Mouse (Mus musculus) intestine, embryonic 15.5 days (tissue): ENCODE measurements at regions not wholly inside any gene's neighbourhood (a gene's known extent, or its start where the extent isn't known, plus 50 kb on each side); places are given as distances from the start of the nearest gene placed in this dataset.
"Not testable (repeated sequence)": the region's sequence is repeated elsewhere in the genome, so short reads cannot be mapped to it uniquely, and the experiment has no call there.

ENCODE experiments used
- ATAC-seq: fragments of 200-750 bp; cut with Nextera tagmentation; 2 replicates; pipeline ENCODE4 v1.8.0; 2017; ENCODE audit warnings: moderate TSS enrichment, moderate library complexity
- H3K27ac ChIP-seq: fragments of 300-500 bp; sonication (generic); 2 replicates; pipeline ENCODE4 v1.5.1; 2015; ENCODE audit warnings: mild to moderate bottlenecking, inconsistent platforms
- H3K27me3 ChIP-seq: fragments of 300-500 bp; sonication (generic); replicated peaks from 2 replicates; pipeline ENCODE4 v1.6.1; 2015; ENCODE audit warnings: inconsistent platforms
- H3K36me3 ChIP-seq: fragments of 300-500 bp; sonication (generic); 2 replicates; pipeline ENCODE4 v1.6.1; 2015; ENCODE audit warnings: inconsistent platforms
- H3K4me1 ChIP-seq: fragments of 300-500 bp; sonication (generic); replicated peaks from 2 replicates; pipeline ENCODE4 v1.6.1; 2015; ENCODE audit warnings: inconsistent platforms
- H3K4me2 ChIP-seq: fragments of 300-500 bp; sonication (generic); replicated peaks from 2 replicates; pipeline ENCODE4 v1.6.1; 2015; ENCODE audit warnings: mild to moderate bottlenecking, inconsistent platforms
- H3K4me3 ChIP-seq: fragments of 300-500 bp; sonication (generic); replicated peaks from 2 replicates; pipeline ENCODE4 v1.5.1; 2015; ENCODE audit warnings: inconsistent platforms
- H3K9ac ChIP-seq: fragments of 300-500 bp; sonication (generic); 2 replicates; pipeline ENCODE4 v1.6.1; 2015; ENCODE audit warnings: inconsistent platforms
- H3K9me3 ChIP-seq: fragments of 300-500 bp; sonication (generic); 2 replicates; pipeline ENCODE4 v1.6.1; 2016; ENCODE audit warnings: inconsistent platforms
- WGBS: fragments of 180-500 bp; shearing (Covaris S2); methylation state at CpG from one replicate; pipeline ENCODE4 v1.1.7; 2015; 5-methylcytosine and 5-hydroxymethylcytosine counted together

DNA sequence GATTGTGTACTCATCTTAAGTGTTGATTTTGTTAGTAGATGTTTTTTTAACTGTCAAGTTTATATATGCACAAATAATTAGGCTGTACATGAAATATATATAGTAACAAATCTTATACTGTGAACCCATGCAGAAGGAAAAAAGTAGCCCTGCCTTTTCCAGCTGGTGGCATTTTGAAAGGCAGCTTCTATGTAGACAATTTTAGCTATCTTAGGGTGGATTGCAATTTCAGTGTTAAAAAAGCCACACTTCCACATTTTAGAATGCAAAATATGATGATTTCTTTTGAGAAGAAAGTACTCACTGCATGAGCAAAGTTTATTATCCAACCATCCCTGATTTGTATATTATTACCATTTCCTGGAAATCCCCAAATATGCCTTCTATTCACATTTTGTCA is 1256.1 kb upstream of the Gm12353 start:
- Histone ChIP-seq H3K27me3 (no peaks in the 10 kb centered on the region), H3K36me3 (no peaks in the 10 kb centered on the region), H3K9me3 (no peaks in the 10 kb centered on the region), H3K4me2 (no peak overlapping the region), H3K27ac (no peak overlapping the region), H3K9ac (no peak overlapping the region), H3K4me1 (no peaks in the 10 kb centered on the region), H3K4me3 (no peak overlapping the region)
- no peak for ATAC-seq

DNA sequence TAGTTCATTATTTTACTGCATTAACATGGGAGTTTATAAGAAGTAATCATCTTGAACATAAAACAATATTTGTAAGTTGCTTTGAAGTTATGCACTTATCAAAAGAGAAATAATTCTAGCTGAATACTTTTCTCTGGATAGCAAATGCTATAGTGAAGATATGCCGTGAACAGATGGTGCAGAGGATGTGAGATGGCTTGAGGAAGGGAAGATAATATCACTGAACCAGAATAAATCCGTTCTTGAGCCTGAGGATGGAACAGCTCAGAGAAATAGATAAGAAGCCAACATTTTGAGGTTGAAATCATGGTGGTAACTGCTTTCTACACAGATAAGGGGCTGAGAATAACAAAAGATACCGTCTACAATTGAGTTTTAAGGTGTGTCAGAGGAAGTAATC is 1239.7 kb upstream of the Gm12353 start:
- Histone ChIP-seq H3K27me3 (no peaks in the 10 kb centered on the region), H3K9me3 (no peaks in the 10 kb centered on the region), H3K9ac (no peak overlapping the region), H3K4me3 (no peak overlapping the region), H3K4me2 (no peak overlapping the region), H3K27ac (no peak overlapping the region), H3K36me3 (no peaks in the 10 kb centered on the region), H3K4me1 (no peaks in the 10 kb centered on the region)
- WGBS, result 70% methylated on average over 3 of the region's 3 CpGs
- no peak for ATAC-seq

DNA sequence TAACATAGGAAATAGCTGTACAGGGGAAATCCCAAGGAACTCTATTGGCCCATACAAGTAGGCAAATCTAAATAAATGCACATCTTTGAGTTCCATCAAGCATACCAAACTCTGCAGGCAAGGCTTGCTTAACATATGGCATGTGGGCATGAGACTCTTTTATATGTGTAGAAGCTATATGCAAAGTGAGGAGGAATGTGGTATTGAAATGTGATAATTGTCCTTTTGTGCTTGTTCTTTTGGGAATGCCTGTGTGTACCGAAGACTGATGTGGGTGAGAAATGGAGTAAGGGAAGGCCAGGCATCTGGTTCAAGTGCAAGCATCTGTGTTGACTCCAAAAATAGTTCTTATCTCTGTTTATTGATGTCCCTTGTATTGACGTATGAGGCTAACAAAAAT is 1239.3 kb upstream of the Gm12353 start:
- no peak overlapping the region for H3K4me2 ChIP-seq
- H3K4me1 ChIP-seq, result no peaks in the 10 kb centered on the region
- no peaks in the 10 kb centered on the region for H3K36me3 ChIP-seq
- H3K4me3 ChIP-seq, result no peak overlapping the region
- no peaks in the 10 kb centered on the region for H3K27me3 ChIP-seq
- WGBS, result 81% methylated on average over 2 of the region's 2 CpGs
- H3K9me3 ChIP-seq, result no peaks in the 10 kb centered on the region
- H3K9ac ChIP-seq, result no peak overlapping the region
- no peak for ATAC-seq
- no peak overlapping the region for H3K27ac ChIP-seq

GRCm38 (mm10) chr4:18394815-18395521 is 1210.3 kb upstream of the Gm12353 start:
- Histone ChIP-seq H3K4me3 (no peak overlapping the region), H3K27ac (no peak overlapping the region), H3K4me2 (no peak overlapping the region), H3K27me3 (no peaks in the 10 kb centered on the region), H3K36me3 (no peaks in the 10 kb centered on the region), H3K9me3 (no peaks in the 10 kb centered on the region), H3K4me1 (no peaks in the 10 kb centered on the region), H3K9ac (no peak overlapping the region)
- 70% methylated on average over 7 of the region's 7 CpGs for WGBS
- ATAC-seq, result no peak

DNA sequence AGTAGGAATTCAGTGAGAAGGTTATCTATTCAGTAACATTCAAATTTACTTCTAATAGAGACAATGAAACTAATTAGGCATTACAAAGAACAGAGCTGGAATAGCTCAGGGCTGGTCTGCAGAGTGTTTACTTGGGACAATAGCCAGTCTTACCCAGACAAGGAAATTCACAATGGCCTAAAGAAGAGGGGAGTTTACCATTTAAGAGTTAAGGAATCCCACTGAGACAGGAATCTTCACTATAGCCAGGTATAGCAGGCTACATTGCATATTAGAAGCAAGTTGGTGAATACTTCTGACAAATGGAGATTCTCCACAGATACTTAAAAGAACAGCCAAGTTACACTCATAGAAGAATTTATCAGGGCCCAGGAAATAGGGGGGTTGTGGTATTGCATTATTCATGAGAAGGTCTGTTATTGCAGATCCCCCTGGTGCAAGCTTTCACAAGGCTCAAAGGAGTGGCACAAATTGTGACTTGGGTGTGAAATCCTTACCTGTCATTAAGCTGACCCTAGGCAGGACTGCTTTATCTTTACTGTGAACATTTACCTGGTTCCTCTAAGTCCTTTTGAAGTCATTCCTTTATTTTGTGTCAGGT is 1209.6 kb upstream of the Gm12353 start:
- H3K36me3 ChIP-seq, H3K9ac ChIP-seq, H3K9me3 ChIP-seq, H3K4me2 ChIP-seq, ATAC-seq, H3K4me1 ChIP-seq, H3K4me3 ChIP-seq, H3K27ac ChIP-seq, H3K27me3 ChIP-seq: not testable (repeated sequence)

GRCm38 (mm10) chr4:18410338-18410737 is 1194.9 kb upstream of the Gm12353 start:
- Histone ChIP-seq H3K36me3 (no peaks in the 10 kb centered on the region), H3K4me2 (no peak overlapping the region), H3K27me3 (no peaks in the 10 kb centered on the region), H3K4me1 (no peaks in the 10 kb centered on the region), H3K27ac (no peak overlapping the region), H3K9me3 (no peaks in the 10 kb centered on the region), H3K4me3 (no peak overlapping the region), H3K9ac (no peak overlapping the region)
- 54% methylated on average over 1 of the region's 1 CpGs for WGBS
- no peak for ATAC-seq

DNA sequence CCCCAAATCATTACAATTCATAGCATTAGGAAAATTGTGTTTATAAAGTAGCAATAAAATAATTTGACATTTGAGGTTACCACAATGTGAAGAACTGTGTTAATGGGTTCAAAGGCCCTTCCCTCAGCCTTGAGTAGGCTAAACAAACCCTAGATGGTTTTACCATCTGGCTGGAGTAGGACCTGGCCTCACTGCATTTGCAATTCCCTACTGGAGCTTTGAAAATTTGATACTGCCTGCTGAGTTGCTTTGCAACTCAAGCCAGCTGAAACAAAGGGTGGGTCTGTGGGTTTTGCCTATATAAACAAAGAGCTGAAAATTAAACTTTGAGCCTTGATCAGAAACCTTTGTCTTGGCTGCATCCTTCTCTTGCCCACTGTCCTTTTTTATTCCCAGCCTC is 1163.9 kb upstream of the Gm12353 start:
- Histone ChIP-seq H3K27me3 (no peaks in the 10 kb centered on the region), H3K4me1 (no peaks in the 10 kb centered on the region), H3K4me3 (no peak overlapping the region), H3K27ac (no peak overlapping the region), H3K9ac (no peak overlapping the region), H3K36me3 (no peaks in the 10 kb centered on the region), H3K9me3 (no peaks in the 10 kb centered on the region), H3K4me2 (no peak overlapping the region)
- ATAC-seq, result 0 out of 2 replicates have a peak, but pooled peaks have one; percentile 36

- WGBS, result 82% methylated on average over 5 of the region's 5 CpGs
- Histone ChIP-seq H3K27ac (no peak overlapping the region), H3K9ac (no peak overlapping the region), H3K9me3 (no peaks in the 10 kb centered on the region), H3K36me3 (no peaks in the 10 kb centered on the region), H3K4me2 (no peak overlapping the region), H3K27me3 (no peaks in the 10 kb centered on the region), H3K4me1 (no peaks in the 10 kb centered on the region), H3K4me3 (no peak overlapping the region)
- ATAC-seq, result no peak
Observed at GRCm38 (mm10) chr4:18444284-18445004, 1160.8 kb upstream of the Gm12353 start.

DNA sequence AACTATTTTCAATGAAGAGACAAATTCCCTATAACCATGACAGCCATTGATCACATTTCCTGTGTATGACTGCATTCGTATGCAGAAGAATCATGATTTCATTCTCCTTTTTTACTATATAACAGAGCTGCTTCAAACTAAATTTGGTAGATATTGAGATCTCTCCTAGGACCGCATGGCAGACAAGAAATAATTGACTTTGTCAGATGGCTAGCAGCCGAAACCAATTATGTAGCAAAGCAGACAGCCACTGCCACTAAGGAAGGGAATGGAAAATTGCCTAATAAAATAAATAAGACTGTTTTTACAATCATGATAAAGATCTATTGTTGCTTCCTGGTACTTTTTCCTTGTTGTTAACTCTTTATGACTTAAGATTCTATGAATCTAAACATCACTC is 1143.6 kb upstream of the Gm12353 start:
- no peak overlapping the region for H3K27ac ChIP-seq
- no peaks in the 10 kb centered on the region for H3K9me3 ChIP-seq
- 74% methylated on average over 3 of the region's 3 CpGs for WGBS
- no peak for ATAC-seq
- no peaks in the 10 kb centered on the region for H3K27me3 ChIP-seq
- no peak overlapping the region for H3K4me3 ChIP-seq
- no peaks in the 10 kb centered on the region for H3K36me3 ChIP-seq
- H3K4me1 ChIP-seq, result no peaks in the 10 kb centered on the region
- H3K4me2 ChIP-seq, result no peak overlapping the region
- H3K9ac ChIP-seq, result no peak overlapping the region

- not testable (repeated sequence) for H3K4me3 ChIP-seq, ATAC-seq, H3K9me3 ChIP-seq, H3K4me2 ChIP-seq, H3K27ac ChIP-seq, H3K9ac ChIP-seq, H3K4me1 ChIP-seq, H3K27me3 ChIP-seq, H3K36me3 ChIP-seq
- WGBS, result 92% methylated on average over 3 of the region's 3 CpGs
Observed at GRCm38 (mm10) chr4:18468271-18468670, 1137.0 kb upstream of the Gm12353 start.

- Histone ChIP-seq H3K4me1 (no peaks in the 10 kb centered on the region), H3K9me3 (no peaks in the 10 kb centered on the region), H3K4me2 (no peak overlapping the region), H3K27me3 (no peaks in the 10 kb centered on the region), H3K36me3 (no peaks in the 10 kb centered on the region), H3K4me3 (no peak overlapping the region), H3K27ac (no peak overlapping the region), H3K9ac (no peak overlapping the region)
- no peak for ATAC-seq
Observed at GRCm38 (mm10) chr4:18469534-18469933, 1135.7 kb upstream of the Gm12353 start.
